Mouse (Mus musculus): ENCODE measurements at regions not wholly inside any gene's neighbourhood (a gene's known extent, or its start where the extent isn't known, plus 50 kb on each side); places are given as distances from the start of the nearest gene placed in this dataset.

- no peak for DNase-seq (ENCODE audit: low spot score)
These were observed 270.3 kb downstream of the Tgfb2 start for GRCm38 (mm10) chr1:186435336-186435972.

GRCm38 (mm10) chr1:186434782-186435181 is 271.0 kb downstream of the Tgfb2 start:
- no peak for DNase-seq (ENCODE audit: low spot score)

GRCm38 (mm10) chr1:186434007-186434406 is 271.8 kb downstream of the Tgfb2 start:
- DNase-seq (ENCODE audit: low spot score): no peak

- DNase-seq (ENCODE audit: low spot score): no peak
These were observed 272.6 kb downstream of the Tgfb2 start for GRCm38 (mm10) chr1:186433169-186433665.

GRCm38 (mm10) chr1:186425421-186425820 is 280.4 kb downstream of the Tgfb2 start:
- DNase-seq (ENCODE audit: low spot score): no peak

- no peak for DNase-seq (ENCODE audit: low spot score)
These were observed 281.7 kb downstream of the Tgfb2 start for GRCm38 (mm10) chr1:186424084-186424483.

- DNase-seq (ENCODE audit: low spot score): no peak
These were observed 288.7 kb downstream of the Tgfb2 start for GRCm38 (mm10) chr1:186417101-186417500.

- no peak for DNase-seq (ENCODE audit: low spot score)
These were observed 290.5 kb downstream of the Tgfb2 start for GRCm38 (mm10) chr1:186415321-186415720.

- no peak for DNase-seq (ENCODE audit: low spot score)
These were observed 291.9 kb downstream of the Tgfb2 start for GRCm38 (mm10) chr1:186413886-186414245.

- no peak for DNase-seq (ENCODE audit: low spot score)
These were observed 292.5 kb downstream of the Tgfb2 start for GRCm38 (mm10) chr1:186413064-186413885.

GRCm38 (mm10) chr1:186412296-186412695 is 293.5 kb downstream of the Tgfb2 start:
- DNase-seq (ENCODE audit: low spot score): no peak

- DNase-seq (ENCODE audit: low spot score): no peak
These were observed 291.9 kb upstream of the Lyplal1 start for GRCm38 (mm10) chr1:186408986-186409441.

GRCm38 (mm10) chr1:186407656-186408055 is 290.5 kb upstream of the Lyplal1 start:
- no peak for DNase-seq (ENCODE audit: low spot score)

- no peak for DNase-seq (ENCODE audit: low spot score)
These were observed 288.6 kb upstream of the Lyplal1 start for GRCm38 (mm10) chr1:186405693-186406092.

GRCm38 (mm10) chr1:186399762-186400161 is 282.7 kb upstream of the Lyplal1 start:
- DNase-seq (ENCODE audit: low spot score): no peak

- DNase-seq (ENCODE audit: low spot score): no peak
These were observed 275.9 kb upstream of the Lyplal1 start for GRCm38 (mm10) chr1:186393005-186393404.

GRCm38 (mm10) chr1:186384440-186384839 is 267.3 kb upstream of the Lyplal1 start:
- no peak for DNase-seq (ENCODE audit: low spot score)

GRCm38 (mm10) chr1:186383453-186383852 is 266.3 kb upstream of the Lyplal1 start:
- no peak for DNase-seq (ENCODE audit: low spot score)

- DNase-seq (ENCODE audit: low spot score): no peak
These were observed 265.9 kb upstream of the Lyplal1 start for GRCm38 (mm10) chr1:186383006-186383405.

GRCm38 (mm10) chr1:186379938-186380847 is 263.1 kb upstream of the Lyplal1 start:
- DNase-seq (ENCODE audit: low spot score): no peak

- no peak for DNase-seq (ENCODE audit: low spot score)
These were observed 260.0 kb upstream of the Lyplal1 start for GRCm38 (mm10) chr1:186376906-186377623.

Measured in ovary, postnatal 10 days (tissue).